Mouse (Mus musculus) stomach, postnatal 0 days (tissue): ENCODE data around the gene Qsox1.

Source experiments
- CTCF ChIP-seq: IDR thresholded peaks from 2 replicates; pipeline ENCODE4 v1.5.1; 2016; ENCODE audit warnings: antibody characterized with exemption, low read depth, mild to moderate bottlenecking, moderate library complexity
- EP300 ChIP-seq: optimal IDR thresholded peaks from 2 replicates; pipeline ENCODE3; 2016; ENCODE audit warnings: antibody characterized with exemption

- TF ChIP-seq CTCF (no peak), EP300 (no peak)
Observed at GRCm38 (mm10) chr1:155759167-155759566, 53.5 kb downstream of the Qsox1 start.
